In the genomic region with DNA sequence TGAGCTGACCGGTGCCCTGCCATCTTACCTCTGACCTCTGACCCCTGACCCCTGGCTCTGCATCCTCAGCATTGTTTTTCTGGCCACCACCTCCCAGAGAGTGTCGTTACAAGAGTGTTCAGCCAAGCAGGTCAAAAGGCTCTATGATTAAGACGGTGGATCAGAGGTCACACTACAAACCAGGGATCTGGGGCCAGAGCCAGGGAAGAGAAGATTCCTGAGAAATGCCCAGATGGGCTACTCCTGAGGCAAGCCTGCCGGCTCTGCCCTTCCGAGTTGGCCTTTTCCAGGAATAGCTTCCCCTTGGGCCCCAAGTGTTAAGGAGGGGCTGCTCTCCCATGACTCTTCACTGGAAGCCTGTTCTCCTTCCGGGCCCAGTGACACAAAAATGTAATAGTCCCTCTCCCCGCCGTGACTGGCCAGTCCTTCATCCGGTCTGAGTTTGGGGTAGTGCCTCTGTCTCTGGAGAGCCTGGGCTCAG, we compare ENCODE assay signal across 10 mouse cellular contexts. TPM values are rescaled to one million over a fixed set of nuclear protein-coding genes. Genes with fewer than 3 reads are reported as not detected.
DNase-seq lines count a peak whose midpoint lies in the region; ATAC-seq lines count a peak whose summit lies in the region.
"Had no signal": no experiment of that assay in that cellular context is flagged by ENCODE, and none has a peak within 500 bp of the region (broad histone marks: within the 10 kb centered on the region; RNA-seq: fewer than 3 reads in every experiment).

No protein-coding gene starts in this region.

- no peaks in the 10 kb centered on the region for H3K9me3 ChIP-seq in midbrain, embryonic 10.5 days (replicated peaks)
- no peaks in the 10 kb centered on the region for H3K9me3 ChIP-seq in midbrain, embryonic 16.5 days (replicated peaks; ENCODE audit: control insufficient read depth, low read length, poor library complexity, severe bottlenecking)
- no peaks in the 10 kb centered on the region for H3K9me3 ChIP-seq in midbrain, embryonic 13.5 days
- H3K9me3 ChIP-seq: G1E had no signal

- peak overlapping the region; percentile 29 for H3K4me3 ChIP-seq in midbrain, embryonic 10.5 days
- H3K4me3 ChIP-seq in midbrain, embryonic 16.5 days (ENCODE audit: low read depth, low read length) = no peak overlapping the region
- H3K4me3 ChIP-seq in midbrain, embryonic 13.5 days (replicated peaks) = no peak overlapping the region
- H3K4me3 ChIP-seq: erythroblast, embryonic 14.5 days had no signal

- ATAC-seq in midbrain, embryonic 16.5 days = no peak
- no peak for ATAC-seq in megakaryocyte-erythroid progenitor cell, adult 5-6 weeks (replicated peaks; ENCODE audit: low FRiP score, low TSS enrichment, poor library complexity, severe bottlenecking)
- no peak for ATAC-seq in midbrain, embryonic 13.5 days

- H3K4me2 ChIP-seq in midbrain, embryonic 16.5 days (ENCODE audit: low read length) = no peak overlapping the region
- no peak overlapping the region; the same call in 1 of the 2 replicates for H3K4me2 ChIP-seq in midbrain, embryonic 13.5 days (replicated peaks)

- WGBS in midbrain, embryonic 10.5 days = 0% methylated on average over 9 of the region's 9 CpGs
- WGBS in midbrain, embryonic 16.5 days = 2% methylated on average over 9 of the region's 9 CpGs
- 2% methylated on average over 9 of the region's 9 CpGs for WGBS in midbrain, embryonic 13.5 days

- peaks cover 51% of the 10 kb centered on the region for H3K4me1 ChIP-seq in midbrain, embryonic 10.5 days
- peaks cover 10% of the 10 kb centered on the region for H3K4me1 ChIP-seq in midbrain, embryonic 16.5 days (ENCODE audit: control insufficient read depth, insufficient read depth, low read length)
- peaks cover 26% of the 10 kb centered on the region for H3K4me1 ChIP-seq in midbrain, embryonic 13.5 days (replicated peaks)

- peak overlapping the region; percentile 79 for H3K27ac ChIP-seq in midbrain, embryonic 10.5 days (replicated peaks)
- no peak overlapping the region for H3K27ac ChIP-seq in midbrain, embryonic 16.5 days (ENCODE audit: low read length)
- no peak overlapping the region for H3K27ac ChIP-seq in midbrain, embryonic 13.5 days

- no peaks in the 10 kb centered on the region for H3K36me3 ChIP-seq in midbrain, embryonic 10.5 days
- H3K36me3 ChIP-seq in midbrain, embryonic 16.5 days (ENCODE audit: control insufficient read depth, insufficient read depth, low read length) = no peaks in the 10 kb centered on the region
- H3K36me3 ChIP-seq in midbrain, embryonic 13.5 days = no peaks in the 10 kb centered on the region
- H3K36me3 ChIP-seq: G1E had no signal

- H3K9ac ChIP-seq in midbrain, embryonic 16.5 days (ENCODE audit: low read depth, low read length) = no peak overlapping the region
- H3K9ac ChIP-seq in midbrain, embryonic 13.5 days (replicated peaks) = no peak overlapping the region

- peaks cover 49% of the 10 kb centered on the region for H3K27me3 ChIP-seq in midbrain, embryonic 10.5 days (ENCODE audit: low read depth, poor library complexity, severe bottlenecking)
- H3K27me3 ChIP-seq in midbrain, embryonic 16.5 days (ENCODE audit: control insufficient read depth, insufficient read depth, low read depth, low read length) = peaks cover 19% of the 10 kb centered on the region
- H3K27me3 ChIP-seq in midbrain, embryonic 13.5 days = peaks cover 53% of the 10 kb centered on the region

- DNase-seq in midbrain, embryonic 10.5 days (ENCODE audit: low spot score) = peak; percentile 58
- peak; percentile 23 to 30 for DNase-seq in gastrocnemius, adult 8-10 months (ENCODE audit: low spot score in 2 of 2)
- DNase-seq in kidney, adult 18-20 months = peak; percentile 81
- DNase-seq in retina, embryonic 14.5 days (ENCODE audit: low spot score) = peak; percentile 38
- no peak for DNase-seq in right cerebral cortex, postnatal 25 days

RNA-seq across cellular contexts. Expression of gene Car4, which starts 2.2 kb away (rescaled TPM):
- 9.3 and 16.8 TPM in 2 replicates for polyA plus RNA-seq in midbrain, embryonic 10.5 days (2016; fragmentation: Nextera tagmentation; extraction: Ambion mirVana)
- 3.6 and 5.7 TPM in 2 replicates for polyA plus RNA-seq in midbrain, embryonic 16.5 days (2015; fragmentation: Nextera tagmentation; extraction: Ambion mirVana)
- 1 to 10 TPM; 3.4 to 8.8 (median 7.0) TPM for total RNA-seq in gastrocnemius, adult 8-10 months (2022)
- not detected in 2 replicates for total RNA-seq in megakaryocyte-erythroid progenitor cell, adult 5-6 weeks (2014; fragmentation: Nextera tagmentation)
- total RNA-seq in megakaryocyte-erythroid progenitor cell, adult 5-6 weeks (2017) = not detected in 2 replicates
- 5.4 TPM in 2 replicates for polyA plus RNA-seq in midbrain, embryonic 13.5 days (2015; fragmentation: Nextera tagmentation; extraction: Ambion mirVana)
- total RNA-seq: G1E had no signal
- polyA plus RNA-seq: erythroblast, embryonic 14.5 days; G1E had no signal

RNA-seq across cellular contexts. Expression of gene Znhit3, which starts 43.6 kb away (rescaled TPM):
- 80.5 and 91.7 TPM in 2 replicates for polyA plus RNA-seq in midbrain, embryonic 10.5 days (2016; fragmentation: Nextera tagmentation; extraction: Ambion mirVana)
- polyA plus RNA-seq in midbrain, embryonic 16.5 days (2015; fragmentation: Nextera tagmentation; extraction: Ambion mirVana) = 63.4 and 64.2 TPM in 2 replicates
- total RNA-seq in gastrocnemius, adult 8-10 months (2022) = 10 to 100 TPM; 12.3 to 17.5 (median 14.7) TPM
- 32.7 and 51.7 TPM in 2 replicates for total RNA-seq in megakaryocyte-erythroid progenitor cell, adult 5-6 weeks (2014; fragmentation: Nextera tagmentation)
- total RNA-seq in megakaryocyte-erythroid progenitor cell, adult 5-6 weeks (2017) = 31.9 and 41.2 TPM in 2 replicates
- polyA plus RNA-seq in midbrain, embryonic 13.5 days (2015; fragmentation: Nextera tagmentation; extraction: Ambion mirVana) = 67.4 and 68.1 TPM in 2 replicates
